Mouse (Mus musculus) CH12.LX (cell line): ENCODE measurements around the gene C130032M10Rik. TPM values are rescaled to one million over a fixed set of nuclear protein-coding genes. Genes with fewer than 3 reads are reported as not detected.

ENCODE experiments used
- DNase-seq: peaks from one replicate; pipeline ENCODE4 v3.0.0-alpha.2; 2013; ENCODE audit errors: extremely low read depth
- H3K27ac ChIP-seq: 2 replicates; pipeline ENCODE4 v1.5.1; 2012; ENCODE audit warnings: low read depth, mild to moderate bottlenecking, control low read depth, moderate library complexity; ENCODE audit not compliant: insufficient read depth
- H3K27me3 ChIP-seq: replicated peaks from 2 replicates; pipeline ENCODE3; 2012; ENCODE audit warnings: inconsistent platforms
- H3K36me3 ChIP-seq, 2 experiments: replicated peaks in 1 of 2; 2 replicates each; pipeline versions ENCODE3 to v1.6.1; 2012; ENCODE audit warnings: inconsistent platforms in 1 of 2, low read length in 1 of 2, mild to moderate bottlenecking in 1 of 2, mixed read lengths in 1 of 2, moderate library complexity in 1 of 2; ENCODE audit not compliant: control insufficient read depth in 1 of 2, insufficient read depth in 1 of 2
- H3K4me1 ChIP-seq, 2 experiments: 2 replicates each; pipeline ENCODE4 v1.6.1; 2012; ENCODE audit warnings: inconsistent platforms in 1 of 2, moderate library complexity in 1 of 2; ENCODE audit not compliant: insufficient read depth in 2 of 2, control insufficient read depth in 1 of 2
- H3K4me2 ChIP-seq: 2 replicates; pipeline ENCODE4 v1.6.1; 2012; ENCODE audit warnings: low read depth, mild to moderate bottlenecking, control low read depth; ENCODE audit not compliant: poor library complexity, insufficient read depth, severe bottlenecking
- H3K4me3 ChIP-seq, 3 experiments: fragments of 150-350 bp in 1 of 3; sonication (generic) in 1 of 3; replicated peaks in 1 of 3; 2 replicates each; pipeline versions ENCODE3 to v1.5.1; 2011 to 2012; ENCODE audit warnings: low read depth in 2 of 3, low read length in 2 of 3, mild to moderate bottlenecking in 2 of 3, moderate library complexity in 2 of 3, control low read depth in 1 of 3, improper control_type of control experiment in 1 of 3, inconsistent platforms in 1 of 3, mixed read lengths in 1 of 3; ENCODE audit not compliant: poor library complexity in 1 of 3
- H3K79me2 ChIP-seq: replicated peaks from 2 replicates; pipeline ENCODE4 v1.6.1; 2012; ENCODE audit warnings: mild to moderate bottlenecking, moderate library complexity; ENCODE audit not compliant: control insufficient read depth, poor library complexity, insufficient read depth, severe bottlenecking; ENCODE audit errors: extremely low read depth
- H3K9ac ChIP-seq: 2 replicates; pipeline ENCODE4 v1.6.1; 2012; ENCODE audit warnings: low read depth, mild to moderate bottlenecking, control low read depth, moderate library complexity; ENCODE audit not compliant: insufficient read depth
- H3K9me3 ChIP-seq: replicated peaks from 2 replicates; pipeline ENCODE3; 2012; ENCODE audit warnings: low read length, inconsistent platforms, mixed read lengths
- BHLHE40 ChIP-seq: IDR thresholded peaks from 2 replicates; pipeline ENCODE4 v1.6.1; 2011; ENCODE audit warnings: mild to moderate bottlenecking, low read depth, low read length, improper control_type of control experiment
- CHD1 ChIP-seq: IDR thresholded peaks from 2 replicates; pipeline ENCODE4 v1.6.1; 2012; ENCODE audit warnings: low read depth, low read length, improper control_type of control experiment, inconsistent platforms
- ELF1 ChIP-seq: IDR thresholded peaks from 2 replicates; pipeline ENCODE4 v1.6.1; 2014; ENCODE audit warnings: low read depth, mild to moderate bottlenecking, inconsistent platforms, low read length, improper control_type of control experiment
- GABPA ChIP-seq: IDR thresholded peaks from 2 replicates; pipeline ENCODE4 v1.6.1; 2012; ENCODE audit warnings: low read depth, low read length, improper control_type of control experiment, inconsistent platforms; ENCODE audit not compliant: insufficient replicate concordance
- IRF4 ChIP-seq: IDR thresholded peaks from 2 replicates; pipeline ENCODE4 v1.6.1; 2014; ENCODE audit warnings: low read depth, mild to moderate bottlenecking, inconsistent platforms, low read length, improper control_type of control experiment
- JUN ChIP-seq: IDR thresholded peaks from 2 replicates; pipeline ENCODE4 v1.6.1; 2011; ENCODE audit warnings: low read depth, mild to moderate bottlenecking, low read length, improper control_type of control experiment, moderate library complexity; ENCODE audit not compliant: insufficient read depth
- JUND ChIP-seq: conservative IDR thresholded peaks from 2 replicates; pipeline ENCODE4 v1.6.1; 2011; ENCODE audit warnings: low read depth, low read length, improper control_type of control experiment
- MAFK ChIP-seq: IDR thresholded peaks from 2 replicates; pipeline ENCODE4 v1.6.1; 2011; ENCODE audit warnings: low read length, improper control_type of control experiment; ENCODE audit not compliant: insufficient replicate concordance
- MAX ChIP-seq: IDR thresholded peaks from 2 replicates; pipeline ENCODE4 v1.6.1; 2011; ENCODE audit warnings: low read length, improper control_type of control experiment
- MEF2A ChIP-seq: IDR thresholded peaks from 2 replicates; pipeline ENCODE4 v1.6.1; 2014; ENCODE audit warnings: low read depth, mild to moderate bottlenecking, inconsistent platforms, low read length, improper control_type of control experiment, borderline replicate concordance
- NRF1 ChIP-seq: IDR thresholded peaks from 2 replicates; pipeline ENCODE4 v1.6.1; 2014; ENCODE audit warnings: low read depth, mild to moderate bottlenecking, inconsistent platforms, low read length, improper control_type of control experiment, moderate library complexity
- PAX5 ChIP-seq: IDR thresholded peaks from 2 replicates; pipeline ENCODE4 v1.6.1; 2012; ENCODE audit warnings: low read length, inconsistent platforms, mixed read lengths
- SIN3A ChIP-seq: IDR thresholded peaks from 2 replicates; pipeline ENCODE4 v1.6.1; 2012; ENCODE audit warnings: low read length, improper control_type of control experiment, inconsistent platforms
- TBP ChIP-seq: conservative IDR thresholded peaks from 2 replicates; pipeline ENCODE4 v1.6.1; 2011; ENCODE audit warnings: low read depth, low read length, improper control_type of control experiment
- TCF12 ChIP-seq: IDR thresholded peaks from 2 replicates; pipeline ENCODE4 v1.6.1; 2014; ENCODE audit warnings: low read depth, mild to moderate bottlenecking, inconsistent platforms, low read length, improper control_type of control experiment
- UBTF ChIP-seq: IDR thresholded peaks from 2 replicates; pipeline ENCODE4 v1.6.1; 2012; ENCODE audit warnings: low read depth, mild to moderate bottlenecking, inconsistent platforms, low read length, improper control_type of control experiment, moderate library complexity
- USF2 ChIP-seq: conservative IDR thresholded peaks from 2 replicates; pipeline ENCODE4 v1.6.1; 2011; ENCODE audit warnings: low read depth, low read length, improper control_type of control experiment
- ZC3H11A ChIP-seq: IDR thresholded peaks from 2 replicates; pipeline ENCODE4 v1.6.1; 2012; ENCODE audit warnings: low read depth, mild to moderate bottlenecking, inconsistent platforms, low read length, improper control_type of control experiment
- ZMIZ1 ChIP-seq: IDR thresholded peaks from 2 replicates; pipeline ENCODE4 v1.6.1; 2012; ENCODE audit warnings: low read depth, mild to moderate bottlenecking, inconsistent platforms, low read length, improper control_type of control experiment
- ZNF384 ChIP-seq: IDR thresholded peaks from 2 replicates; pipeline ENCODE4 v1.6.1; 2012; ENCODE audit warnings: low read depth, low read length, improper control_type of control experiment, inconsistent platforms
- dilution Hi-C: fragments of 300-500 bp; cut with MboI; formaldehyde crosslinking; loops from 2 replicates; pipeline ENCODE4 v1.14.3; 2020; ENCODE audit warnings: low sequenced_read_pairs; ENCODE audit not compliant: extremely low pct_unique_long_range_greater_than_20kb, extremely low pct_ligation_motif_present
- in situ Hi-C: fragments of 300-500 bp; cut with MboI; formaldehyde crosslinking; loops from 3 replicates; pipeline ENCODE4 v1.14.3; 2019; ENCODE audit warnings: low sequenced_read_pairs, low pct_ligation_motif_present, low pct_unique_long_range_greater_than_20kb, mixed read lengths
- polyA plus RNA-seq: library from polyadenylated mRNA; unstranded; fragments of >175 nt; gene quantifications from 2 replicates; pipeline ENCODE4 v1.2.1, GENCODE M21; 2012; ENCODE audit warnings: low read depth; ENCODE audit not compliant: insufficient read length
- total RNA-seq, 2 experiments: library from RNA; depleted of rRNA; stranded (reverse); fragments of 300-350 nt in 1 of 2; fragments of >200 nt in 1 of 2; gene quantifications; 2 replicates each; pipeline ENCODE4 v1.2.3; 2012 to 2014

C130032M10Rik gene
- total and polyA plus RNA-seq, 3 experiments: not detected

- no peak overlapping the region for H3K27ac ChIP-seq
- TF ChIP-seq MAX (no peak), TCF12 (no peak), JUND (no peak), SIN3A (no peak), PAX5 (no peak), CHD1 (no peak), ZC3H11A (no peak), ZNF384 (no peak), ZMIZ1 (no peak), GABPA (no peak), TBP (no peak), IRF4 (no peak), ELF1 (no peak), NRF1 (no peak), JUN (no peak), USF2 (no peak), MEF2A (no peak), UBTF (no peak), BHLHE40 (no peak), MAFK (no peak)
- TF ChIP-seq, all 38 proteins: peak for 0
- DNase-seq: no peak
- Histone ChIP-seq H3K4me1 (no peaks in the 10 kb centered on the region), H3K9ac (no peak overlapping the region), H3K4me2 (no peak overlapping the region), H3K9me3 (peaks cover 26% of the 10 kb centered on the region), H3K79me2 (no peaks in the 10 kb centered on the region), H3K4me3 (no peak overlapping the region), H3K36me3 (no peaks in the 10 kb centered on the region), H3K27me3 (no peaks in the 10 kb centered on the region)
- in situ Hi-C loops (no loop called here), dilution Hi-C loops (no loop called here)
Measured at GRCm38 (mm10) chr9:114562919-114563751, 47.6 kb downstream of the C130032M10Rik start.
